Mouse (Mus musculus): ENCODE measurements around the gene Nadk. TPM values are rescaled to one million over a fixed set of nuclear protein-coding genes. Genes with fewer than 3 reads are reported as not detected.
"Not testable (repeated sequence)": the region's sequence is repeated elsewhere in the genome, so short reads cannot be mapped to it uniquely, and the experiment has no call there.

Gene Nadk
- polyA plus RNA-seq, 1 experiment: 86.2 TPM

DNA sequence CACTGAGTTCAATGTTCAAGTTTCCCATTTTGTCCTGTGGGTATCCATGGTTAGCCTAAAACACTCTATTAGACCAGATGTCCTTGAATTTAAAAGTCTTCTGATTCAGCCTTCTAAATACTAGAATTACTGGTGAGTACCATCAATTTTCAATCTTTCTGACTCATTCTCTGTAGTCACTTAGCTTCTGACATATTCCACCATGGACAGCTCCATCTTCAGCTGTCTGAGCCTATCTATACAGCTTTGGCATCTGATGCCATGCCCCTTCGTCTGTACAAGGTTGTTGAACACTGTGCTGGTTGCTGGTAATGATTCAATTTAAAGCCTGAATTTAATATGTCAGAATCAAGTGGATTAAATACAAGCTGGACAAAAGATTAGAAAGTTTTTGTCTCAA is 6.7 kb upstream of the Nadk start:
- no peak for TF ChIP-seq POLR2A (IDR thresholded peaks at IDR 0.05; ENCODE audit: borderline replicate concordance, extremely low read depth, insufficient read depth, insufficient read length, poor library complexity, severe bottlenecking)
- no peak for TF ChIP-seq CTCF (IDR thresholded peaks at IDR 0.05; ENCODE audit: borderline replicate concordance, extremely low read depth, insufficient read depth, insufficient read length)

DNA sequence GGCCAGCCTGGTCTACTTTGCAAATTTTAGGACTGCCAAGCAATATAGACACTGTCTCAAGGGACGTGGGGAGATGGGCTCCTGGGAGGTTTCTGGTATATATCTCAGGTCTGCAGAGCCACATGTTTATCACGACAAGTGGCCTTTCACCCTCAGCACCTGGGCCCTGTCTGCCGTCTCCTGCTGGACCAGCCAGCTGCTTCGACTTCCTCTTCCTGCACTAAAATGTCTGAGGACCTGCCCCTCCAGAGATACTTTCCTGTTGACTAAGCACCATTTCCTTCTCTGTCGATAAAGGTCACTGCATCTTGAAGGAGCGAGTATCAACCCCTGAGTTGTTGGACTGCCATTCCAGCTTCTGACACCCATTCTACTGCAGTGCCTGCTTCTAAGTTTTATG is 2.7 kb upstream of the Nadk start:
- no peak for TF ChIP-seq POLR2A (IDR thresholded peaks at IDR 0.05; ENCODE audit: borderline replicate concordance, extremely low read depth, insufficient read depth, insufficient read length, poor library complexity, severe bottlenecking)
- no peak for DNase-seq (ENCODE audit: low read depth)

More for the DNA sequence above, 6.7 kb upstream of the Nadk start:
- DNase-seq (ENCODE audit: low read depth): no peak

DNA sequence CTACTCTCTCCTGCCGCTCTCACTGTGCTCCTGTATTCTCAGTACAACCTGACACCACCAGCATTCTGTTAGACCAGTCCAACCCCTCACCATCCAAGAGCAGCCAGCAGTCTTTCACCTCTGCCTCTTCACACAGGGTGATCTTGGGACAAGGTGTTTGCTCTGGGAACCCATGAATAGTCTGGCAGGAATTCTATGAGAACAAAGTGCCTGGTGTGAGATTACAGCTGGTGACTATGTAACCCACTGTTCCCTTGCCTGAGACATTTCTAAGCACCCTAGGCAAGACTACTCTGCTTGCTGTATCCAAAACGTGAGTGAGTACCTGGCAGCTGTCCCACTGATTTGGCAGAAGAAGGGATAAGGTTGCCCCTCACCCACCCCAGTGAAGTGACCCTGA is 1.2 kb upstream of the Nadk start:
- peak; percentile 12 for DNase-seq (ENCODE audit: low read depth)
- TF ChIP-seq POLR2A (IDR thresholded peaks at IDR 0.05; ENCODE audit: borderline replicate concordance, extremely low read depth, insufficient read depth, insufficient read length, poor library complexity, severe bottlenecking) (no peak), CTCF (IDR thresholded peaks at IDR 0.05; ENCODE audit: borderline replicate concordance, extremely low read depth, insufficient read depth, insufficient read length) (no peak)

DNA sequence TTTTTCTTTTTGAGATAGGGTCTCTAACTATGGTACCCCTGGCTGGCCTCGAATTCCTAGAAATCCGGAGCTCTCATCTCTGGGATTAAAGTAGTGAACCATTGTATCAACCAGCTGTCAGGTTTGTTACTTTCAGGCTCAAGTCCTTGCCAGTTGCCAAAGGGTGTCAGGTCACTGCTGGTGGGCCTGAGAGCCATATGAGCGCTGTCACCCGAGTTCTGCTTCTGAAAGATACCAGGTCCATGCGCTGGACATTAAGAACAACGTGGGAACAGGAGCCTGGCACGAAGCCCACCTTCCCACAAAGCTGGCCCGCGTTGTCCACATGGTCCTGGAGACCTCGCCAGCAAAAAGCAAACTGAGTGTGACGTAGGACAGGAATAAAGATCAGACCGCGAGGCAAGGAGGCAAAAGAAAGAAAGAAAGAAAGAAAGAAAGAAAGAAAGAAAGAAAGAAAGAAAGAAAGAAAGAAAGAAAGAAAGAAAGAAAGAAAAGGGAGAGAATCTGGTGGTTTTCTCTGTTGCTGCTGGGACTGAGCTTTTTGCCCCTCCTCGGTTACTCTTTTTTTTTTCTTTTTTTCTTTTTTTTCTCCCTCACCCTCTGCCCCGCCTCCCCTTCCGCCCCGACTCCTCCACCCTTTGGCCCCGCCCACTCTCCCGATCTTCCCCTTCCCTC is 684 bp downstream of the Nadk start:
- TF ChIP-seq POLR2A (IDR thresholded peaks at IDR 0.05; ENCODE audit: borderline replicate concordance, extremely low read depth, insufficient read depth, insufficient read length, poor library complexity, severe bottlenecking) (no peak), CTCF (IDR thresholded peaks at IDR 0.05; ENCODE audit: borderline replicate concordance, extremely low read depth, insufficient read depth, insufficient read length) (no peak)
- DNase-seq (ENCODE audit: low read depth): peak; percentile 63

DNA sequence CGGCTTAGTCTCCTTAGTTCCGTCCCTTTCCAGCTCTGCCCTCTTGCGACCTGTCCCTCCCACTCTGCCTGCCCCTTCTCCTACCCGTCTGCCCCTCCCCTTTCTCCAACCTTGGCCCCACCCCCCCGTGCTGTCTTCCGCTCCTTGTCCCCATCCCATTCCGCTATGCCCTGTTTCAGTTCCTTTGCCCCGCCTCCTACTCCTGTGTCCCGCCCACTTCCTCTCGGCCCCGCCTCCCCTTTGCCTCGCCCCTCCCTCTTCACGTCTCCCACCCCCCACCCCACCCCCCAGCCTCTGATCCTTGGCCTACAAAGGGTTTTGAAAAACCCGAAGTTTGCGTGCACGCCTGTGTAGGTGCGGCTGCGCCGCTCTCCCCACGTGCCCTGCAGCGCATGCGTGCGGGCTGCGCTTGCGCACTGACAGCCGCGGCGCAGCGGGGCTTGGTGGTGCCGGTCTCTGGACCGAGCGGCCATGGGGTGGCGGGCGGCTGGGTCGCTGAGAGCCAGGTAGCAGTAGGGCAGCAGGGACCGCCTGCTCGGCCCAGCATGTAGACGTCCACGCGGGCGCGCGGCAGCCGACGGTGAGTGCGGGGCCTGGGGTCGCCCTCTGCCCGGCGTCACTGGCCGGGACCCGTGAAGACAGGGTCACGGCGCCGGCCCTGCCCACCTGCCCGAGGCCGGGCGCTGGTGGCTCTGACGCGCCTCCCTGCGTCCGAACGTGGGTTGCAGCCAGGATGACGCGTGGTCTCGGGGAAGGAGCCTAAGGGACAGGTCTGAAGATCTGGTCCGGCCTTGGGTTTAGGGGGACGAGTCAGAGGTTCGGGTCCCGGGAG is 1.4 kb downstream of the Nadk start:
- TF ChIP-seq CTCF (IDR thresholded peaks at IDR 0.05; ENCODE audit: borderline replicate concordance, extremely low read depth, insufficient read depth, insufficient read length): 0 out of 2 replicates have a peak, but pooled peaks have one; percentile 12
- TF ChIP-seq POLR2A (IDR thresholded peaks at IDR 0.05; ENCODE audit: borderline replicate concordance, extremely low read depth, insufficient read depth, insufficient read length, poor library complexity, severe bottlenecking): peak; percentile 94
- DNase-seq (ENCODE audit: low read depth): peak; percentile 99

DNA sequence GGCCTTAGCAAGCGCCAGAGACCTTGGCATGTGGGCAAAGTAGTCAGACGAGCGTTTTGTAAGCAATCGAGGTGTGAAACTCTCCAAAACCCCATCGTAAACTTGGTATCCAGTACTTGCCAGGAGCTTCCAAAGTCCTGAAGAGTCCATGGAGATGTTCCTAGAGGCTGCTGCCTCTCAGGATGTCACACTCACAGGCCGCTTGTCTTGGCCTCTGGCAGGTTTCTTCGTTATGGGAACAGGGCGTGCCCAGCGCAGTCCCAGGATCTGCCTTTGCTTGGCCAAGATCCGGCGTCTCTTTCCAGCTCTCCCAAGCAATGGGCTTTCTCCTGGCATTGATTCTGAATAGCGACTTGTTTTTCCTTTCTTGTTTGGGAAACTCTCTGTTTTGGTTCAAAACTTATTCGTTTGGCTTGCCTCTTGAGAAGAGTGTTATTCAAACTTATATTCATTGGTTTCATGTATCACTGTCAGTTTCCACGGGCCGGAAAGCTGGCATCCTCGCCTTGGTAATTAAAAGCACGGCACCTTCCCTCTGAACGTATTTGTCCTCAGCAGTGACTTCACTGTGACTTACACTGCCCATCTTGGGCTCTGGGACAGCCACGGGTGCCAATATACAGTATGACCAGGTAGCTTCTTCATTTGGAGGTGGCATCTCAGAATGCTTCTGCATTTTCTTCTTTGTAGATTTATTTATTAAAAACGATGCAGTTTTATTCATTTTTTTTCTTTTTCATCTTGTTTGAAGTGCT is 2.3 kb downstream of the Nadk start:
- DNase-seq (ENCODE audit: low read depth): no peak
- TF ChIP-seq POLR2A (IDR thresholded peaks at IDR 0.05; ENCODE audit: borderline replicate concordance, extremely low read depth, insufficient read depth, insufficient read length, poor library complexity, severe bottlenecking) (no peak), CTCF (IDR thresholded peaks at IDR 0.05; ENCODE audit: borderline replicate concordance, extremely low read depth, insufficient read depth, insufficient read length) (no peak)

DNA sequence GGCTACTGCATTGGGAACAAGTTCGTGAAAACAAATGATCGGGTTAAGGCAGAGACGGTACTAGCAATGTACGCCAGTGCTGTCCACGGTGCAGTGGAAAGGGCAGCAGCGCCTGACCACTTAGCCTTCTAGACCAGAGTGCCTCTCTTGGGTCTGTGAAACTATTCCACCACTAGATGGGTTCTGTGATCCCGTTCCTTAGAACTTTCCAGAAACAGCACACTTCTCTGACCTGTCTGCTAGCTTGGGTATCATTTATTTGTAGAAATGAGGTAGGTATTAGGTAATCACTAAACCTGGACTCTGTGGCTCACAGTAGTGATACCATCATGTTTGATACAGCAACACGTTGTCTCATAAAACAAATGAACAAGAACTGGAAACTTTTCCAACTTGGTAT is 4.4 kb downstream of the Nadk start:
- no peak for DNase-seq (ENCODE audit: low read depth)
- no peak for TF ChIP-seq POLR2A (IDR thresholded peaks at IDR 0.05; ENCODE audit: borderline replicate concordance, extremely low read depth, insufficient read depth, insufficient read length, poor library complexity, severe bottlenecking)
- TF ChIP-seq CTCF (IDR thresholded peaks at IDR 0.05; ENCODE audit: borderline replicate concordance, extremely low read depth, insufficient read depth, insufficient read length): no peak

DNA sequence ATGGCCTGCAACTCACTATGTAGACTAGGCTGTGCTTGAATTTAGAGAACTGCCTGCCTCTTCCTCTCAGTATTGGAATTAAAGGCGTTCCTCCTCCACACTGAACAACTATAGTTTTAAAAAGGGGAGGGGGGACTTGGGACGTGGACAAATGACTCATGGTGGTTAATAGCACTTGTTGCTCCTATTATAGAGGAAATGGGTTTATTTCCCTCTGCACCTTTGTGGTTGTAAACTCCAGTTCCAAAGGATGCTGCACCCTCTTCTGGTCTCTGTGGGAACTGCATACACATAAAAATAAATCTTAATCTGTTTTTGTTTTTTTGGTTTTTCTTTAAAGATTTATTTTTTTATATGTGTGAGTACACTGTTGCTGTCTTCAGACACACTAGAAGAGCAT is 6.0 kb downstream of the Nadk start:
- TF ChIP-seq POLR2A (IDR thresholded peaks at IDR 0.05; ENCODE audit: borderline replicate concordance, extremely low read depth, insufficient read depth, insufficient read length, poor library complexity, severe bottlenecking) (no peak), CTCF (IDR thresholded peaks at IDR 0.05; ENCODE audit: borderline replicate concordance, extremely low read depth, insufficient read depth, insufficient read length) (peak; percentile 55; the same call in 1 of the 2 replicates)
- DNase-seq (ENCODE audit: low read depth): peak; percentile 57

DNA sequence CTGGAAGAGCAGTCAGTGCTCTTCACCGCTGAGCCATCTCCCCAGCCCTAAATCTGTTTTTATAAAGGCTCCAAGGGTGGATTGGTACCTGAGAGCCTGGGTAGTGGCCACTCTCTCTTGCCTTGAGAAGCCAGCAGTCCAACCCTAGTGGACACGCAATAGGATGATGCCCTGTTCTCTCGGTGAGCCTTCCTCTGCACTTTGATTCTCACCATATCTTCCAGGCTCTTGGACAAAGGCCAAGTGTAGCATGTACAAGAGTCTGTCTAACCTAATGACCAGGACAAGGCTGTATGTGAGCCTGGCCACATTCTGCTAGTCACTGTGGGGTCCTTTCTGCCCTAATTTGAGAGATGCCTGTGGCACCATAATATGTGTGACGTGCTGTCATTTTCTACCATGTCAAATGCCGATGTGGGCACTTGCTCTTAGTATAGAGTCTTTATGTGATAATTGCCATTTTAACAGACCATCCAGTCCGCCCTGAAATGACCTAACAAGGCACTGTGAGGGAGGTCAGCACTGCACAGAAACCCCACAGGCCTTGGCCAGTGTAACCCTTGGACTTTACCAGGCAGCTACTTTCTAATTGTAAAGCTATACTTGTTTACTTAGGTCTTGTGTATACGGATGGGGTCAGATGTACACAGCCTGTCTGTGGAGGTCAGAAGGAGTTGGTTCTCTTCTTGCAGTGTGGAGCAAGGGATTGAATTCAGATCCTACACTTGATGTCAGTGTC is 6.6 kb downstream of the Nadk start:
- TF ChIP-seq POLR2A (IDR thresholded peaks at IDR 0.05; ENCODE audit: borderline replicate concordance, extremely low read depth, insufficient read depth, insufficient read length, poor library complexity, severe bottlenecking) (no peak), CTCF (IDR thresholded peaks at IDR 0.05; ENCODE audit: borderline replicate concordance, extremely low read depth, insufficient read depth, insufficient read length) (no peak)
- DNase-seq (ENCODE audit: low read depth): no peak

DNA sequence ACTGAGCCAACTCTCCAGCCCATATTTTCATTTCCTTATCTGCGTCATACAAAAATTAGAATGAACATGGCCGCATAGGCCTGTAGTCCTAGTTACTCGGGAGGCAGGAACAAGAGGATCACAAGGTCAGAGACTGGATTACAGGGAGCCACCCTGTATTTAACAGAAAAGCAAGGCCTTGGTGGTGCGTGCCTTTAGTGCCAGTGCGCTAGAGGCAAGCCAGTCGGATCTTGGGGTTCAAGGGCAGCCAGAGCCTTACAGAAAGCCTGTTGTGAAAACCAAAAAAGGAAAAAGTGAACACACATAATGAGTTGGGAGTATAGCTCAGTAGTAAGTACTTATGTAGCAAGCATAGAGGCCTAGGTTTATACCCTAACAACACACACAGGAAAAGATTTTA is 7.6 kb downstream of the Nadk start:
- DNase-seq (ENCODE audit: low read depth): no peak
- TF ChIP-seq CTCF (IDR thresholded peaks at IDR 0.05; ENCODE audit: borderline replicate concordance, extremely low read depth, insufficient read depth, insufficient read length) (no peak), POLR2A (IDR thresholded peaks at IDR 0.05; ENCODE audit: borderline replicate concordance, extremely low read depth, insufficient read depth, insufficient read length, poor library complexity, severe bottlenecking) (no peak)

DNA sequence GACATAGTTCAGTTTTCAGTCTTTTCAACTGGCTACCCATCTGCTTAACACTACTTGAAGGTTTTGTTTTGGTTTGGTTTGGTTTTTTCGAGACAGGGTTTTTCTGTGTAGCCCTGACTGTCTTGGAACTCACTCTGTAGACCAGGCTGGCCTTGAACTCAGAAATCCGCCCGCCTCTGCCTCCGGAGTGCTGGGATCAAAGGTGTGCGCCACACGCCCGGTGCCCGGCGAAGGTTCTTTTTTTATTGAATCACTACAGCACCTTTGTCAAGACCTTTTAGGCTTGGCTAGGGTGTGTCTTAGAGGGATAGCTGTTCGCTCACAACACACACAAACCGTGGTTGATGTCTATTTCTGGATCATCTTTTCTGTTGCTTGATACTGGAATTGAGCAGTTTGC is 8.1 kb downstream of the Nadk start:
- not testable (repeated sequence) for DNase-seq (ENCODE audit: low read depth)
